Mouse (Mus musculus) ES-E14 (cell line): ENCODE data around the gene Cd40lg.

Experiments used
- HCFC1 ChIP-seq: IDR thresholded peaks from 2 replicates; pipeline ENCODE4 v1.6.1; 2012; ENCODE audit warnings: low read length, inconsistent platforms, borderline replicate concordance; ENCODE audit not compliant: insufficient read depth
- MAFK ChIP-seq: IDR thresholded peaks from 2 replicates; pipeline ENCODE4 v1.6.1; 2014; ENCODE audit warnings: mild to moderate bottlenecking, low read depth, low read length, inconsistent platforms; ENCODE audit not compliant: insufficient read depth

DNA sequence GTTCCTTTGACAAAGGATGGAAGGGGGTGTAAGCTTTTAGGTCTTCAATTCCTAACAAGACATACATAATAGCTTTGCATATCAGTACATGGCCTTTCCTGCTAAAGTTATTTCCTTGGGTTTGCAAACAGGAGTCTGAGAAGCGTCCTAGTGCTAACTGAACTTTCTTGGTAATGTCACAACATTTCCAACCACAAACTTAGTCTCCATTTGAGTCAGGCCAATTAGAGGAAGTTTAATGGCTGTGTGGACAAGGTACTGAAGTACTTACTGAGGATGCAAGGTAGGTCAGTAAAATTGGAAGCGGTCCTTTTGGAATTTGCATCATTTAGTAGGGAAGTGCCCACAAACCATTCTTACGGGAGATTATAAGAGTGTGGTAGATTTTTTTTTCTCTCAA is 28.6 kb upstream of the Cd40lg start:
- no peak for TF ChIP-seq HCFC1
- no peak for TF ChIP-seq MAFK
